Mouse (Mus musculus) bone marrow macrophage, adult 2 months (primary cell): ENCODE measurements around the gene Hcn2. TPM values are rescaled to one million over a fixed set of nuclear protein-coding genes. Genes with fewer than 3 reads are reported as not detected.
A peak's percentile ranks its signal among the peaks of the same experiment; 100 is the strongest.

ENCODE experiments used
- H3K27ac ChIP-seq: 2 replicates; pipeline ENCODE4 v1.5.1; 2012; ENCODE audit warnings: low read depth, low read length; ENCODE audit not compliant: insufficient read depth
- H3K4me1 ChIP-seq: 2 replicates; pipeline ENCODE4 v1.6.1; 2012; ENCODE audit warnings: low read length; ENCODE audit not compliant: control insufficient read depth, insufficient read depth
- H3K4me3 ChIP-seq: 2 replicates; pipeline ENCODE4 v1.5.1; 2012; ENCODE audit warnings: mild to moderate bottlenecking, low read length, moderate library complexity; ENCODE audit not compliant: insufficient read depth
- CTCF ChIP-seq: IDR thresholded peaks from 2 replicates; pipeline ENCODE4 v1.5.1; 2012; ENCODE audit warnings: low read depth, mild to moderate bottlenecking, low read length, moderate library complexity
- POLR2A ChIP-seq: IDR thresholded peaks from 2 replicates; pipeline ENCODE4 v1.6.1; 2012; ENCODE audit warnings: mild to moderate bottlenecking, low read depth, low read length, borderline replicate concordance
- polyA plus RNA-seq: library from polyadenylated mRNA; stranded (reverse); fragments of >200 nt; gene quantifications from 2 replicates; pipeline ENCODE4 v1.2.4, GENCODE M21; 2012; ENCODE audit not compliant: missing spikeins, insufficient read depth, insufficient read length

Hcn2 gene
- polyA plus RNA-seq, 1 experiment: 0.86 TPM

GRCm38 (mm10) chr10:79675346-79676035 is 40.9 kb upstream of the Hcn2 start:
- Histone ChIP-seq H3K27ac (no peak overlapping the region), H3K4me3 (no peak overlapping the region), H3K4me1 (peaks cover 8% of the 10 kb centered on the region)
- no peak for TF ChIP-seq POLR2A
- no peak for TF ChIP-seq CTCF

- peak overlapping the region; percentile 44 for H3K27ac ChIP-seq
- peak overlapping the region; percentile 97 for H3K4me3 ChIP-seq
- TF ChIP-seq CTCF (no peak), POLR2A (no peak)
- peaks cover 17% of the 10 kb centered on the region for H3K4me1 ChIP-seq
Observed at GRCm38 (mm10) chr10:79680606-79681495, 35.6 kb upstream of the Hcn2 start.

- Histone ChIP-seq H3K27ac (peak within 1 kb of the TSS; percentile 82), H3K4me3 (peak within 1 kb of the TSS; percentile 97), H3K4me1 (peaks cover 17% of the 10 kb centered on the region)
- TF ChIP-seq POLR2A: no peak
- no peak for TF ChIP-seq CTCF
Observed at GRCm38 (mm10) chr10:79681591-79682245, 34.7 kb upstream of the Hcn2 start, which contains the start of gene Cdc34. Gene Cdc34, plus strand, starts transcription at chr10:79682195.

- Histone ChIP-seq H3K27ac (peak overlapping the region; percentile 82), H3K4me1 (peaks cover 17% of the 10 kb centered on the region), H3K4me3 (peak overlapping the region; percentile 97)
- no peak for TF ChIP-seq POLR2A
- no peak for TF ChIP-seq CTCF
Observed at GRCm38 (mm10) chr10:79682551-79682915, 33.9 kb upstream of the Hcn2 start.

GRCm38 (mm10) chr10:79682916-79683582 is 33.4 kb upstream of the Hcn2 start:
- H3K27ac ChIP-seq: peak overlapping the region; percentile 82
- TF ChIP-seq POLR2A (no peak), CTCF (peak; percentile 57)
- H3K4me1 ChIP-seq: peaks cover 17% of the 10 kb centered on the region
- peak overlapping the region; percentile 97 for H3K4me3 ChIP-seq

- TF ChIP-seq CTCF: no peak
- TF ChIP-seq POLR2A: no peak
- Histone ChIP-seq H3K4me1 (peaks cover 17% of the 10 kb centered on the region), H3K27ac (peak overlapping the region; percentile 49), H3K4me3 (peak overlapping the region; percentile 97)
Observed at GRCm38 (mm10) chr10:79683726-79684640, 32.5 kb upstream of the Hcn2 start.

- no peak overlapping the region; the same call in 1 of the 2 replicates for H3K27ac ChIP-seq
- H3K4me3 ChIP-seq: 0 out of 2 replicates have a peak overlapping the region, but pooled peaks have one; percentile 97
- TF ChIP-seq CTCF (no peak), POLR2A (no peak)
- H3K4me1 ChIP-seq: peaks cover 17% of the 10 kb centered on the region
Observed at GRCm38 (mm10) chr10:79684770-79685600, 31.4 kb upstream of the Hcn2 start.

- H3K4me3 ChIP-seq: no peak overlapping the region
- peaks cover 12% of the 10 kb centered on the region for H3K4me1 ChIP-seq
- no peak for TF ChIP-seq POLR2A
- no peak for TF ChIP-seq CTCF
- H3K27ac ChIP-seq: no peak overlapping the region
Observed at GRCm38 (mm10) chr10:79686219-79686618, 30.2 kb upstream of the Hcn2 start.
